Mouse (Mus musculus) liver, adult 2 months (tissue): ENCODE results near the gene Ptprd. TPM values are rescaled to one million over a fixed set of nuclear protein-coding genes. Genes with fewer than 3 reads are reported as not detected.

ENCODE experiments used
- DNase-seq: peaks from one replicate; pipeline ENCODE4 v3.0.0-alpha.2; 2011; ENCODE audit warnings: low read depth, low spot score; ENCODE audit errors: extremely low read depth
- H3K27ac ChIP-seq: fragments of 200-500 bp; replicated peaks from 2 replicates; pipeline ENCODE4 v1.5.1; 2012; ENCODE audit warnings: low read depth, mild to moderate bottlenecking, control low read depth, inconsistent platforms, low read length; ENCODE audit not compliant: insufficient read depth
- H3K27me3 ChIP-seq: fragments of 200-500 bp; 2 replicates; pipeline ENCODE4 v1.6.1; 2012; ENCODE audit warnings: mild to moderate bottlenecking, moderate library complexity, low read length, inconsistent platforms; ENCODE audit not compliant: control insufficient read depth, insufficient read depth
- H3K36me3 ChIP-seq: fragments of 200-500 bp; 2 replicates; pipeline ENCODE4 v1.6.1; 2012; ENCODE audit warnings: low read length, inconsistent platforms; ENCODE audit not compliant: control insufficient read depth, insufficient read depth
- H3K4me1 ChIP-seq: fragments of 200-500 bp; 2 replicates; pipeline ENCODE4 v1.6.1; 2011; ENCODE audit warnings: low read length; ENCODE audit not compliant: control insufficient read depth, insufficient read depth
- H3K4me3 ChIP-seq: fragments of 200-500 bp; 2 replicates; pipeline ENCODE4 v1.5.1; 2011; ENCODE audit warnings: low read depth, mild to moderate bottlenecking, control low read depth, low read length, moderate library complexity; ENCODE audit not compliant: insufficient read depth
- H3K79me2 ChIP-seq: fragments of 200-500 bp; 2 replicates; pipeline ENCODE4 v1.6.1; 2012; ENCODE audit warnings: inconsistent platforms, mild to moderate bottlenecking, low read length, moderate library complexity; ENCODE audit not compliant: control insufficient read depth, insufficient read depth
- H3K9ac ChIP-seq: fragments of 200-500 bp; 2 replicates; pipeline ENCODE4 v1.6.1; 2012; ENCODE audit warnings: low read depth, mild to moderate bottlenecking, control low read depth, inconsistent platforms, low read length
- CTCF ChIP-seq: fragments of 200-500 bp; IDR thresholded peaks from 2 replicates; pipeline ENCODE4 v1.5.1; 2011; ENCODE audit warnings: low read depth, low read length, control low read depth
- POLR2A ChIP-seq: fragments of 200-500 bp; IDR thresholded peaks from 2 replicates; pipeline ENCODE4 v1.6.1; 2011; ENCODE audit warnings: low read length, control low read depth; ENCODE audit not compliant: insufficient read depth; ENCODE audit errors: extremely low read depth
- WGBS: fragments of 180-500 bp; shearing (Covaris S2); methylation state at CpG from one replicate; pipeline ENCODE4 v1.1.7; 2018; 5-methylcytosine and 5-hydroxymethylcytosine counted together
- polyA plus RNA-seq: library from polyadenylated mRNA; depleted of rRNA; stranded (reverse); fragments of >200 nt; gene quantifications from 2 replicates; pipeline ENCODE4 v1.2.3, GENCODE M21; 2012
- total RNA-seq: library from RNA; depleted of rRNA; stranded (reverse); fragments of >200 nt; gene quantifications from 2 replicates; pipeline ENCODE4 v1.2.3, GENCODE M21; 2014

Gene Ptprd
- total and polyA plus RNA-seq, 2 experiments: 15.4 to 127 TPM

DNA sequence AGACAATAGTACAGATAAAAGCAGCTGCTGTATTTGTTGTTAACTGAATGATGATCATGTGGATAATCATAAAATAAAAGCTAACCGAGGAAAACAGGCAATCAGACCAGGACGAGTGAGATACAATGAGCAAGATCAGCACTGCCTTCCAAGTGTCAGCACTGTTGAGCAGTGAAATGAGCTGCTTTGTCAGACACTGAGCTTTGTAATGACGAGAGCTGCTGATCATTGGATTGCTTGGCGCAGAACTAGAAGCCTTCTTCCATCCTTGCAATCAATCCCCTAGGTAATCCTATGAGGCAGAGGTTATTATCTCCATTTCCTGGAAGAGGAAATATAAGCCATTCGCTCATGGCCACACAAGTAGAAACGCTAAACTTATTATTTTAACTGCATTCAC lies 489.9 kb downstream of the Ptprd start:
- H3K27me3 ChIP-seq: no peaks in the 10 kb centered on the region
- no peak overlapping the region for H3K9ac ChIP-seq
- H3K79me2 ChIP-seq: no peaks in the 10 kb centered on the region
- DNase-seq: no peak
- H3K4me3 ChIP-seq: no peak overlapping the region
- no peak overlapping the region for H3K27ac ChIP-seq
- no peaks in the 10 kb centered on the region for H3K36me3 ChIP-seq
- TF ChIP-seq CTCF (no peak), POLR2A (no peak)
- H3K4me1 ChIP-seq: no peaks in the 10 kb centered on the region
- 76% methylated on average over 6 of the region's 6 CpGs for WGBS

DNA sequence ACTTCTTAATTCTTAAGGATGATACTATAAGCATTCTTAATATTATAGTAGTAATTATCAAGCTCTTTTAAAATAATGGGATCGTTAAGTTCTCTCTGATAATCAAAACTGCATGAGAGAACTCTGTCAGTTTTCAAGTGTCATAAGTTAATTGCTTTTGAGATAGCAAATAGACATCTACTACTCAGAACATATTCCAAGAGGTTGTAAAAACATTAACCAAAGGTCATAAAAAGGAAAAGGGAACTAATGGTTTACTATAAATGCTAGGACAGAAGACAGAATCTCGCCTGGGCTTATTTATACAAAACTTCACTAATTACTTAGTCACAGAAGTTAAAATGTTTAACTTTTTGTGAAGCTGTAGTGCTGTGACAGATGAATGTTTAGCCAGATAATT lies 494.0 kb downstream of the Ptprd start:
- no peak overlapping the region for H3K4me3 ChIP-seq
- no peak for DNase-seq

DNA sequence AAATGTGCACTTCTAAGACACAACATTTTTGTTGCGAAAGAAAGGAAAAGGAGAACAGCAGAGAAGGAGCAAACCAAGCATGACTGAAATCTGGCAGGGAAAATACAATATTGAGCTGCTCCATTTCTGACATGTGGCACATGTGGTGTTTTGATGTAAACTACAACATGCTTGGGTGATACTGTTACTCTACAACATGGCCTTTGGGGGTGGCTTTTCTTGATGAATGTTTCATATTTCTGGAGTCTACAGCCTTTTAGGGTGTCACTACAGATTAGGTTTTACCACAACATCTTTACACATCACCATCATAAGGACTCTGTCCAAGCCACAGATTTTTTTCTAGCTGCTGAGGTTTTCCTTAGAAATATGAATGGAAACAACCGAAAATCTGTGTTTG lies 501.5 kb downstream of the Ptprd start:
- no peak overlapping the region for H3K9ac ChIP-seq
- no peaks in the 10 kb centered on the region for H3K4me1 ChIP-seq
- DNase-seq: no peak
- no peak for TF ChIP-seq POLR2A
- H3K79me2 ChIP-seq: no peaks in the 10 kb centered on the region
- no peaks in the 10 kb centered on the region for H3K27me3 ChIP-seq
- 70% methylated on average over 2 of the region's 2 CpGs for WGBS
- no peak overlapping the region for H3K27ac ChIP-seq
- H3K4me3 ChIP-seq: no peak overlapping the region
- H3K36me3 ChIP-seq: no peaks in the 10 kb centered on the region

More for the DNA sequence above, 494.0 kb downstream of the Ptprd start:
- WGBS: 55% methylated on average over 2 of the region's 2 CpGs
- Histone ChIP-seq H3K79me2 (no peaks in the 10 kb centered on the region), H3K36me3 (no peaks in the 10 kb centered on the region), H3K4me1 (no peaks in the 10 kb centered on the region), H3K27me3 (no peaks in the 10 kb centered on the region), H3K9ac (no peak overlapping the region), H3K27ac (no peak overlapping the region)
- no peak for TF ChIP-seq POLR2A
- TF ChIP-seq CTCF: no peak

DNA sequence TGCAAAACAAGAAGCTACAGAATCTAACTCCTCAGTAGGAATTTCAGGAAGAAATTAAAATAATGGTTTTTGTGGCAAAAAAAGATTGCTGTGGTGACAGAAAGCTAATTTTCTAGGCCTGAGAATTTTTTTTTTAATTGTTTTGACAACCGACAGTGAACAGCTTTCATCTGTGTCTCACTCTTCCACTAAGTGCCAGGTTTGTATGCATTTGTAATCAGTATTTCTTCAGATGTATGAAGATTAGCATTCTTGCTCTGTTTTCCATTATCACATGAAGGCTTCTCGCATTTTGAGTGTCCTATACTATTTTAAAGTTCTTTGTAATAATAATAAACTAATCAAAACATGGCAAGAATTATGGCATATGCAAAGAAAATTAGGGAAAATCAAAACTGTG lies 513.5 kb downstream of the Ptprd start:
- H3K27me3 ChIP-seq: no peaks in the 10 kb centered on the region
- 59% methylated on average over 2 of the region's 2 CpGs for WGBS
- TF ChIP-seq CTCF (no peak), POLR2A (no peak)
- H3K4me1 ChIP-seq: no peaks in the 10 kb centered on the region
- H3K36me3 ChIP-seq: no peaks in the 10 kb centered on the region
- H3K27ac ChIP-seq: no peak overlapping the region
- no peak overlapping the region for H3K9ac ChIP-seq
- DNase-seq: no peak
- H3K4me3 ChIP-seq: no peak overlapping the region
- H3K79me2 ChIP-seq: no peaks in the 10 kb centered on the region

DNA sequence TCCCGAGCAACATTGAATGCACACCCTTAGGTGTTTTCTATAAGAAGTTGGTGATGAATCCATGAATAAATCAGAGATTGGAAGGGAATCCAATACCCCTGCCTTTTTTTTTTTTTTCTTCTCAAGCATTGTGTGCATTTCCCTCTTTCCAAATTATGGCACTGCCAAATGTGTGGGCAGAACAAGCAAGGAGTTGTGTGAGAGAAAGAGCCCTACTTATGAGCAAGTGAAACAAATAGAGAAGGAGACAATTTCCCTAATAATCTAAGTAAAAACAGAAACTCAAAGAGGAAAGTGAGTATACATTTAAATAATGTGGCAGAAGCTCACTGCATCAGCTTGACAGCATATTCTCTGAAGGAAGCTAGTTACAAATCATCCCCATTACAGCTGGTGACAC lies 536.0 kb downstream of the Ptprd start:
- H3K27ac ChIP-seq: no peak overlapping the region
- no peak overlapping the region for H3K4me3 ChIP-seq
- 58% methylated on average over 1 of the region's 1 CpGs for WGBS

DNA sequence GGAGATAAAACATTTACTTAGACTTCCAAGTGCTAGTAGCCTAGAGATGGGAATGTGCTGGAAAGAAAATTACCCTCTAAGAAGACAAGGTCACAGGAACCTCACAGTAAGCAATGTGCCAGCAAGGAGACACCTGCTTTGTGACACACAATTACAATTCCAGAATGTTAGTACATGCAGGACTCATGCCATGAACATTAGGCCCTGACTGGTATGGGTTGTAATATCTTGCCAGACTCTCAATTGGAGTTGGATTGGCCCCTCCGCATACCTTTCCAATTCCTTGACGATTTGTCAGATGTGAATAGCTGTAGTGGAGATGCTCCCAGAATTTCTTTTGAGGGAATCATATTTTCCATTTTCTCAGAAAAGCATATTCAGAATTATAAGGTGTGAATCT lies 547.0 kb downstream of the Ptprd start:
- no peaks in the 10 kb centered on the region for H3K36me3 ChIP-seq
- WGBS: 93% methylated on average over 2 of the region's 2 CpGs
- H3K4me3 ChIP-seq: no peak overlapping the region
- no peak for TF ChIP-seq CTCF
- TF ChIP-seq POLR2A: no peak
- no peak overlapping the region for H3K27ac ChIP-seq
- no peak for DNase-seq
- no peak overlapping the region for H3K9ac ChIP-seq
- no peaks in the 10 kb centered on the region for H3K27me3 ChIP-seq
- H3K4me1 ChIP-seq: no peaks in the 10 kb centered on the region
- no peaks in the 10 kb centered on the region for H3K79me2 ChIP-seq

More for the DNA sequence above, 536.0 kb downstream of the Ptprd start:
- DNase-seq: no peak
- Histone ChIP-seq H3K36me3 (no peaks in the 10 kb centered on the region), H3K4me1 (no peaks in the 10 kb centered on the region), H3K27me3 (no peaks in the 10 kb centered on the region), H3K79me2 (no peaks in the 10 kb centered on the region), H3K9ac (no peak overlapping the region)
- TF ChIP-seq POLR2A (no peak), CTCF (no peak)
